10 mouse cellular contexts compared by ENCODE assay signal in genomic region chr7:142893721-142894639, GRCm38 (mm10). TPM values are rescaled to one million over a fixed set of nuclear protein-coding genes. Genes with fewer than 3 reads are reported as not detected.
DNase-seq lines count a peak whose midpoint lies in the region; ATAC-seq and TF ChIP-seq lines count a peak whose summit lies in the region.
"Had no signal": no experiment of that assay in that cellular context is flagged by ENCODE, and none has a peak within 500 bp of the region (broad histone marks: within the 10 kb centered on the region; RNA-seq: fewer than 3 reads in every experiment).

No protein-coding gene starts in this region.

- peak overlapping the region; percentile 50; the same call in 1 of the 2 replicates for H3K9ac ChIP-seq in heart, embryonic 13.5 days
- no peak overlapping the region for H3K9ac ChIP-seq in lung, embryonic 14.5 days
- no peak overlapping the region for H3K9ac ChIP-seq in hindbrain, postnatal 0 days (replicated peaks; ENCODE audit: low read length)
- H3K9ac ChIP-seq in limb, embryonic 12.5 days (replicated peaks): no peak overlapping the region

- H3K4me1 ChIP-seq in heart, embryonic 13.5 days: peaks cover 26% of the 10 kb centered on the region
- no peaks in the 10 kb centered on the region for H3K4me1 ChIP-seq in lung, embryonic 14.5 days (ENCODE audit: insufficient read depth)
- H3K4me1 ChIP-seq in hindbrain, postnatal 0 days (ENCODE audit: insufficient read depth, low read length): no peaks in the 10 kb centered on the region
- H3K4me1 ChIP-seq in limb, embryonic 12.5 days (replicated peaks): peaks cover 12% of the 10 kb centered on the region; the same call in 1 of the 2 replicates

- DNase-seq in heart, postnatal 10 days: no peak
- DNase-seq in lung, embryonic 14.5 days: no peak
- no peak for DNase-seq in lung, postnatal 10 days
- no peak for DNase-seq in hindbrain, postnatal 0 days (ENCODE audit: low spot score)
- no peak for DNase-seq in layer of hippocampus, adult 18-20 months (ENCODE audit: low spot score in 2 of 2)
- DNase-seq in cerebellum, adult 11-12 months: no peak

- no peaks in the 10 kb centered on the region for H3K9me3 ChIP-seq in heart, embryonic 13.5 days
- no peaks in the 10 kb centered on the region for H3K9me3 ChIP-seq in lung, embryonic 14.5 days (ENCODE audit: low read depth, low read length)
- no peaks in the 10 kb centered on the region for H3K9me3 ChIP-seq in hindbrain, postnatal 0 days (ENCODE audit: low read length)
- no peaks in the 10 kb centered on the region for H3K9me3 ChIP-seq in limb, embryonic 12.5 days

- H3K36me3 ChIP-seq in heart, embryonic 13.5 days: no peaks in the 10 kb centered on the region
- no peaks in the 10 kb centered on the region for H3K36me3 ChIP-seq in lung, embryonic 14.5 days (ENCODE audit: insufficient read depth)
- H3K36me3 ChIP-seq in hindbrain, postnatal 0 days (ENCODE audit: insufficient read depth, low read length): no peaks in the 10 kb centered on the region
- H3K36me3 ChIP-seq in limb, embryonic 12.5 days: no peaks in the 10 kb centered on the region

- no peak overlapping the region; the same call in 1 of the 2 replicates for H3K4me2 ChIP-seq in heart, embryonic 13.5 days
- no peak overlapping the region for H3K4me2 ChIP-seq in lung, embryonic 14.5 days
- no peak overlapping the region for H3K4me2 ChIP-seq in hindbrain, postnatal 0 days (ENCODE audit: low read depth, low read length)
- no peak overlapping the region for H3K4me2 ChIP-seq in limb, embryonic 12.5 days

- ATAC-seq in heart, embryonic 13.5 days (ENCODE audit: extremely low read depth, insufficient number of reproducible peaks, low FRiP score, low TSS enrichment): peak; percentile 48; the same call in 1 of the 2 replicates
- 0 out of 2 replicates have a peak, but pooled peaks have one; percentile 18 for ATAC-seq in lung, embryonic 14.5 days (ENCODE audit: insufficient read depth)
- ATAC-seq in hindbrain, postnatal 0 days: peak; percentile 46
- ATAC-seq in limb, embryonic 12.5 days (ENCODE audit: insufficient number of reproducible peaks, insufficient read depth, low FRiP score, low TSS enrichment, low read depth): peak; percentile 57

- peaks cover 83% of the 10 kb centered on the region for H3K27me3 ChIP-seq in heart, embryonic 13.5 days (replicated peaks)
- no peaks in the 10 kb centered on the region for H3K27me3 ChIP-seq in lung, embryonic 14.5 days (ENCODE audit: insufficient read depth, low read length)
- H3K27me3 ChIP-seq in hindbrain, postnatal 0 days (ENCODE audit: insufficient read depth, low read length): no peaks in the 10 kb centered on the region
- peaks cover 18% of the 10 kb centered on the region for H3K27me3 ChIP-seq in limb, embryonic 12.5 days

- 0 out of 2 replicates have a peak overlapping the region, but pooled peaks have one; percentile 21 for H3K27ac ChIP-seq in heart, embryonic 13.5 days (replicated peaks)
- no peak overlapping the region for H3K27ac ChIP-seq in lung, embryonic 14.5 days (ENCODE audit: low read depth)
- H3K27ac ChIP-seq in hindbrain, postnatal 0 days: no peak overlapping the region
- H3K27ac ChIP-seq in limb, embryonic 12.5 days: no peak overlapping the region
- H3K27ac ChIP-seq: macrophage had no signal

- 42% methylated on average over 12 of the region's 12 CpGs for WGBS in heart, embryonic 13.5 days
- WGBS in lung, embryonic 14.5 days: 46% methylated on average over 12 of the region's 12 CpGs
- WGBS in hindbrain, postnatal 0 days: 70% methylated on average over 12 of the region's 12 CpGs
- WGBS in limb, embryonic 12.5 days: 74% methylated on average over 12 of the region's 12 CpGs

- H3K4me3 ChIP-seq in heart, embryonic 13.5 days: no peak overlapping the region
- no peak overlapping the region for H3K4me3 ChIP-seq in lung, embryonic 14.5 days (ENCODE audit: low read depth, low read length)
- H3K4me3 ChIP-seq in hindbrain, postnatal 0 days (ENCODE audit: low read length): no peak overlapping the region
- no peak overlapping the region for H3K4me3 ChIP-seq in limb, embryonic 12.5 days (replicated peaks)

- no peak for TF ChIP-seq CTCF in lung, embryonic 14.5 days (IDR thresholded peaks at IDR 0.05; ENCODE audit: low read depth)
- no peak for TF ChIP-seq CTCF in hindbrain, postnatal 0 days (IDR thresholded peaks at IDR 0.05; ENCODE audit: low read depth)

- intact Hi-C loops in heart, postnatal 10 days (cut with DNase I): loop anchor here (1.0 to 10.0 kb wide), 4 partner anchors 25 to 581 kb away; partner anchors contain the start of gene Slc22a18

RNA-seq across cellular contexts. Expression of gene Th, which starts 36.9 kb away (rescaled TPM):
- 0.36 and 0.76 TPM in 2 replicates for polyA plus RNA-seq in heart, embryonic 13.5 days (2015; fragmentation: Nextera tagmentation; extraction: Ambion mirVana)
- total RNA-seq in heart, postnatal 10 days (2021): not detected
- 0.55 and 0.84 TPM in 2 replicates for polyA plus RNA-seq in lung, embryonic 14.5 days (2014; fragmentation: Nextera tagmentation; extraction: Ambion mirVana)
- total RNA-seq in hindbrain, postnatal 0 days (2014; rRNA removed): 12.0 and 13.9 TPM in 2 replicates
- 11.8 and 13.3 TPM in 2 replicates for polyA plus RNA-seq in hindbrain, postnatal 0 days (2015; fragmentation: Nextera tagmentation; extraction: Ambion mirVana)
- 0.41 and 1.3 TPM in 2 replicates for polyA plus RNA-seq in limb, embryonic 12.5 days (2016; fragmentation: Nextera tagmentation; extraction: Ambion mirVana)
- under 1 TPM; 0.58 to 0.82 TPM for total RNA-seq in layer of hippocampus, adult 18-20 months (2021)
- total RNA-seq: common myeloid progenitor, adult 5-6 weeks had no signal
- polyA plus RNA-seq: macrophage had no signal
